Mouse (Mus musculus) forebrain, embryonic 16.5 days (tissue): ENCODE measurements around the gene Snrnp200. TPM values are rescaled to one million over a fixed set of nuclear protein-coding genes. Genes with fewer than 3 reads are reported as not detected.
A peak's percentile ranks its signal among the peaks of the same experiment; 100 is the strongest.
"Not testable (repeated sequence)": the region's sequence is repeated elsewhere in the genome, so short reads cannot be mapped to it uniquely, and the experiment has no call there.

Experiments used
- ATAC-seq: fragments of 200-750 bp; cut with Nextera tagmentation; 2 replicates; pipeline ENCODE4 v1.8.0; 2017; ENCODE audit warnings: mild to moderate bottlenecking, moderate library complexity
- H3K27ac ChIP-seq: fragments of 300-500 bp; sonication (generic); 2 replicates; pipeline ENCODE4 v1.5.1; 2014; ENCODE audit warnings: low read length, control low read depth
- H3K27me3 ChIP-seq: fragments of 300-500 bp; sonication (generic); replicated peaks from 2 replicates; pipeline ENCODE4 v1.6.1; 2014; ENCODE audit warnings: low read length; ENCODE audit not compliant: control insufficient read depth, insufficient read depth
- H3K36me3 ChIP-seq: fragments of 300-500 bp; sonication (generic); 2 replicates; pipeline ENCODE4 v1.6.1; 2014; ENCODE audit not compliant: control insufficient read depth, insufficient read depth
- H3K4me1 ChIP-seq: fragments of 300-500 bp; sonication (generic); replicated peaks from 2 replicates; pipeline ENCODE4 v1.6.1; 2014; ENCODE audit warnings: low read length; ENCODE audit not compliant: control insufficient read depth, insufficient read depth
- H3K4me2 ChIP-seq: fragments of 300-500 bp; sonication (generic); 2 replicates; pipeline ENCODE4 v1.6.1; 2014; ENCODE audit warnings: mild to moderate bottlenecking, low read length, control low read depth
- H3K4me3 ChIP-seq: fragments of 300-500 bp; sonication (generic); replicated peaks from 2 replicates; pipeline ENCODE4 v1.5.1; 2014; ENCODE audit warnings: mild to moderate bottlenecking, low read length, control low read depth
- H3K9ac ChIP-seq: fragments of 300-500 bp; sonication (generic); replicated peaks from 2 replicates; pipeline ENCODE4 v1.6.1; 2014; ENCODE audit warnings: low read depth, low read length, control low read depth
- H3K9me3 ChIP-seq: fragments of 300-500 bp; sonication (generic); 2 replicates; pipeline ENCODE4 v1.6.1; 2016; ENCODE audit warnings: low read length; ENCODE audit not compliant: control insufficient read depth
- WGBS: fragments of 180-500 bp; shearing (Covaris S2); extraction: QIAGEN DNeasy Blood & Tissue Kit; methylation state at CpG from one replicate; pipeline ENCODE4 v1.1.7; 2014; 5-methylcytosine and 5-hydroxymethylcytosine counted together
- polyA plus RNA-seq: library from polyadenylated mRNA; unstranded; fragments of >200 nt; fragmentation: Nextera tagmentation; extraction: Ambion mirVana; gene quantifications from 2 replicates; pipeline ENCODE4 v1.2.1, GENCODE M21; 2015

Gene Snrnp200
- 64.0 and 64.6 TPM in 2 replicates for polyA plus RNA-seq

DNA sequence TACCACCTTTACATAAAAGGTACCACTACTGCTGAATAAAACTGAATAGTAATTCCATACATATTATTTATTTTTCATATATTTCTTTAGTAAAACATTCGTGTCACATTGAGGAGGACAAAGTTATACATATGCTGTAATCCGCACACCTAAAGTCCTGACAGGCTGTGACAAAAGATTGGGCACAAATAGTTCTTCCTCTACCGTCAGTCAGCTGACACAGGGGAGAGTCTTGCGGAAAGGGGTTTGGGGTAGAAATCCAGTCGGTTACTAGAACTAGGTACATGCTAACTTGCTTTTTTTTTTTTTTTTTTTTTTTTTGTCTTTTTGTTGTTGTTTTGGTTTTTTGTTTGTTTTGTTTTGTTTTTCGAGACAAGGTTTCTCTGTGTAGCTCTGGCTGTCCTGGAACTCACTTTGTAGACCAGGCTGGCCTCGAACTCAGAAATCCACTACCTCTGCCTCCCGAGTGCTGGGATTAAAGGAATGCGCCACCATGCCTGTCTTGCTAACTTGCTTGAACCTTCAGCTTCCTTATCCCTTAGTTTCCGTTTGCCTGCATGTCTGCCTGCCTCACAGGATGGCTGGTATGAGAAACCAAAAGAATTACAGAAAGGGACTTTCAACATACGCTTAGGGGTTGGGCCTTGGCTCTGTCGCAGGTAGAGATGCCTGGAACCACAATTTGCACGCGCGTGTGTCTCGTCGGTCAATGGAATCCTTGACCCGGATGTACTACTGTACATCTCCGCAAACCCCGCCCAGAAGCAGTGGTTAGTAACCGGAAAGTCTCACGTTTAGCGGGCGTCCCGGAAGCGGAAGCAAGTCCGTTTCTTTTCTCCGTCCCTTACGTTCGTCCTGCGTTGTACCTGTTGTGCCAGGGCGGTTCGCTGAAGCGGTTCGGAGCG is at the start of gene Snrnp200, which contains the start of gene 1810024B03Rik:
TSS of gene Snrnp200 (plus strand) at position 840 of the 905 bp plus-strand sequence.
TSS of gene 1810024B03Rik (minus strand) at position 734 of the 905 bp plus-strand sequence.
- Histone ChIP-seq H3K9me3 (no peaks in the 10 kb centered on the region), H3K4me1 (peaks cover 11% of the 10 kb centered on the region), H3K36me3 (peaks cover 21% of the 10 kb centered on the region), H3K9ac (peak within 1 kb of the TSS; percentile 85), H3K4me2 (peak within 1 kb of the TSS; percentile 93), H3K27ac (peak within 1 kb of the TSS; percentile 69), H3K4me3 (peak within 1 kb of the TSS; percentile 99), H3K27me3 (no peaks in the 10 kb centered on the region)
- peak; percentile 99 for ATAC-seq
- WGBS: 11% methylated on average over 36 of the region's 36 CpGs

GRCm38 (mm10) chr2:127165675-127166074 is 42.5 kb upstream of the Snrnp200 start:
- H3K36me3 ChIP-seq: no peaks in the 10 kb centered on the region
- H3K27ac ChIP-seq: no peak overlapping the region
- no peaks in the 10 kb centered on the region for H3K4me1 ChIP-seq
- WGBS: 64% methylated on average over 4 of the region's 4 CpGs
- no peaks in the 10 kb centered on the region for H3K27me3 ChIP-seq
- no peaks in the 10 kb centered on the region for H3K9me3 ChIP-seq
- no peak overlapping the region for H3K4me2 ChIP-seq
- ATAC-seq: no peak
- no peak overlapping the region for H3K4me3 ChIP-seq
- no peak overlapping the region for H3K9ac ChIP-seq

DNA sequence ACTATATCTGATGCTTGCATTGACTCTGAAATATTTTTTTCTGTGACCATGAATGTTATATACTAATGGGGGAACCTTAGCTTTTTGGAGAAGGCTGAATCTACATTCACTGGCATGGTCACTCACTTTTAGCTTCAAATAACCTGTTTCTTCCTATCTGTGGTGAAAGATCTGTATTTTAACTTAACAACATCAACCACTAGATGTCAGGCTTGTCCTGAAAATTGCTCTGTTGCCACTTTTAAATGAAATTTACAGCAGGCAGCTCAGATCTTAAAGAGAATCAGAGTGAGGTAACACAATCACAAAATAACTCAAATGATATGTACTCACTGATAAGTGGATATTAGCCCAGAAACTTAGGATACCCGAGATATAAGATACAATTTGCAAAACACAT is 41.9 kb upstream of the Snrnp200 start:
- H3K36me3 ChIP-seq, H3K4me1 ChIP-seq, H3K27me3 ChIP-seq, H3K4me3 ChIP-seq, H3K4me2 ChIP-seq, H3K9me3 ChIP-seq, ATAC-seq, H3K27ac ChIP-seq, H3K9ac ChIP-seq: not testable (repeated sequence)
- WGBS: 7% methylated on average over 1 of the region's 1 CpGs

GRCm38 (mm10) chr2:127182598-127183381 is 25.4 kb upstream of the Snrnp200 start:
- H3K9me3 ChIP-seq: no peaks in the 10 kb centered on the region
- peak overlapping the region; percentile 83 for H3K9ac ChIP-seq
- H3K27ac ChIP-seq: peak overlapping the region; percentile 90
- WGBS: 2% methylated on average over 17 of the region's 17 CpGs
- peak overlapping the region; percentile 80 for H3K4me2 ChIP-seq
- H3K4me3 ChIP-seq: peak overlapping the region; percentile 60
- H3K36me3 ChIP-seq: no peaks in the 10 kb centered on the region
- peak; percentile 100 for ATAC-seq
- H3K27me3 ChIP-seq: no peaks in the 10 kb centered on the region
- peaks cover 7% of the 10 kb centered on the region for H3K4me1 ChIP-seq

DNA sequence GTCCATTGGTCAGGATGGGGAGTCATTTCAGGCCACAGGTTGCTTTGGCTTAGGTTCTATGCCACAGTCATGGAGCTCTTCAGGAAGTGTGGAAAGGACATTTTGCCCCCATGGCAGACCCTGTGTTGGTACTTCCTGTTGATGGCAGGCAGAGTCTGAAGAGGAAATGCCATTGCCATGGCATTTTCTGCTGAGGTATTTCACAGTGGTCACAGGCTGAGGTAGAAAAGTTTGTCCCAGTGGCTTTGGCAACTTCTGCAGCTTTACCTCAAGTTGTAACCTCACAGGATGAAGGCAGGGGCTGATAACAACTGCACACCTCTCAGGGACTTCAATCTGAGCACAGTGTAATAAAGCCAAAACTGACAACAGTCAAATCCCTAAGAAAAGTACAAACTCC is 18.6 kb upstream of the Snrnp200 start:
- Histone ChIP-seq H3K4me2 (no peak overlapping the region), H3K27me3 (no peaks in the 10 kb centered on the region), H3K9ac (no peak overlapping the region), H3K4me1 (no peaks in the 10 kb centered on the region), H3K27ac (no peak overlapping the region), H3K9me3 (no peaks in the 10 kb centered on the region), H3K4me3 (no peak overlapping the region), H3K36me3 (no peaks in the 10 kb centered on the region)
- no peak for ATAC-seq

DNA sequence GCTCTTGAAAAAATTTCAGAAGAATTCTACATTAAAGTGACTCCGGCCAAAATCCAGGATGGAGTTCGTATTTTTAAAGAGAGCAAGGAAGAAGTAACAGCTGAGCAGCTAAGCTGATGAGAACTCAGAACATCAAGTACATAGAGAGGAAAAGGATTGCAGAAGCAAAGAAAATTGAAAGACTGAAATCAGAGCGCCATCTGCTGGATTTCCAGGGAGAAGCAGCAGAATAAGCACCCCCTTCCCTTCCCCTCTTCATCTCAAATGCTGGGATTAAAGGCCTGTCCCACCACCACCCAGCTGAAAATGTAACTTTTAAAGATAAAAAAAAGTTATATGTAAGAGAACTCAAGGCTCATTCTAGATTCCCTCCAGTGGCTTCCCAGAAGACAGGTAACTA is 3.3 kb upstream of the Snrnp200 start:
- no peak overlapping the region for H3K4me3 ChIP-seq
- ATAC-seq: no peak

DNA sequence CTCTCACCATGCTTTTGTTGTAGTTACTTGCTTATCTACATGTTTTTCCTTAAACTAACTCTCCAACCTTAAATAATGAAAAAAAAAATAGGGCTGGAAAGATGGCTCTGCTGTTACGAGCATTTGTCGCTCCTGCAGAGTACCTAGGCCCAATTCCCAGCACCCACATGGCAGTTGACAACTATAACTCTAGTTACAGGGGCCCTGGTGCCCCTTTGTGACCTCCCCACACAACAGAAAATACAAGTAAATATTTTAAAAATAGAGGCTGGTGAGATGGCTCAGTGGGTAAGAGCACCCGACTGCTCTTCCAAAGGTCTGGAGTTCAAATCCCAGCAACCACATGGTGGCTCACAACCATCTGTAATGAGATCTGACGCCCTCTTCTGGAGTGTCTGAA is 2.2 kb upstream of the Snrnp200 start:
- not testable (repeated sequence) for H3K27ac ChIP-seq, H3K4me2 ChIP-seq, H3K9ac ChIP-seq, H3K27me3 ChIP-seq, ATAC-seq, H3K4me3 ChIP-seq, H3K36me3 ChIP-seq, H3K9me3 ChIP-seq
- whole genome bisulfite sequencing: 83% methylated on average over 4 of the region's 4 CpGs
- H3K4me1 ChIP-seq: peaks cover 11% of the 10 kb centered on the region

More for the DNA sequence above, 3.3 kb upstream of the Snrnp200 start:
- H3K9ac ChIP-seq: no peak overlapping the region
- no peak overlapping the region for H3K27ac ChIP-seq
- no peaks in the 10 kb centered on the region for H3K9me3 ChIP-seq
- WGBS: 35% methylated on average over 3 of the region's 3 CpGs
- H3K4me2 ChIP-seq: no peak overlapping the region
- no peaks in the 10 kb centered on the region for H3K27me3 ChIP-seq
- H3K4me1 ChIP-seq: peaks cover 11% of the 10 kb centered on the region
- no peaks in the 10 kb centered on the region; the same call in 1 of the 2 replicates for H3K36me3 ChIP-seq

DNA sequence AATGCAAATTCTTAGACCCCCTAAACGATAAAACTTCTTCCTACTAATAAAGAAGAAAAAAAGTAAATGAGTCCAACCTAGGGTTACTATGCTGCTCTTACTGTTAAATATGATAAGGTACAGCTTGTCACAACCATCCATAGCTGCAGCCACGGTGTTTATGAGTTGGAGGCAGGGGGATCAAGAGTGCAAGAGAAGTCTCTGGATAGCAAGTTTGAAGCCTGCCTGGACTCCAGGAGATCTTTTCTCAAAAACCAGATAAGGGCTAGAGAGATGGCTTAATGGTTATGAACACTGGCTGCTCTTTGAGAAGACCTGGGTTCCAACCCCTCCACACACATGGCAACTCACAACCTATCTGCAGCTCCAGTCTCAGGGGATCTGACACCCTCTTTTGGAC is 1.3 kb upstream of the Snrnp200 start:
- H3K4me2 ChIP-seq: no peak overlapping the region
- no peak overlapping the region for H3K27ac ChIP-seq
- H3K27me3 ChIP-seq: no peaks in the 10 kb centered on the region
- no peak overlapping the region for H3K4me3 ChIP-seq
- ATAC-seq: no peak
- H3K4me1 ChIP-seq: peaks cover 11% of the 10 kb centered on the region
- peaks cover 13% of the 10 kb centered on the region for H3K36me3 ChIP-seq
- H3K9me3 ChIP-seq: no peaks in the 10 kb centered on the region
- H3K9ac ChIP-seq: no peak overlapping the region
- WGBS: 100% methylated on average over 2 of the region's 2 CpGs

DNA sequence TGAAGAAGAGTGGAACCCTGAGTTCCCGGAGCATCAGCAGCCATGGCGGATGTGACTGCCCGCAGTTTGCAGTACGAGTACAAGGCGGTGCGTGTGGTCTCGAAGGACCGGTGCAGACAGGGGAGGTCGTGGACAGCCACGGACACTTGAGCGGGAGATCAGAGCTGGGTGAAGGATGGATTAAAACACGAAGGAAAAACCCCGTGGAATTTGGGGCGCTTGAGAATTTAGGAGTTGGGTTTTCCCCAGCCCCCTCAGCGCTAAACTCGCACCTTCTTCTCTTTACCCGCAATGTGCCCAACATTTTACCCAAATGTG is 225 bp downstream of the Snrnp200 start:
- WGBS: 0% methylated on average over 17 of the region's 17 CpGs
- Histone ChIP-seq H3K4me3 (peak overlapping the region; percentile 99), H3K27ac (peak overlapping the region; percentile 65), H3K4me1 (peaks cover 11% of the 10 kb centered on the region), H3K36me3 (peaks cover 24% of the 10 kb centered on the region), H3K9me3 (no peaks in the 10 kb centered on the region), H3K9ac (peak overlapping the region; percentile 85), H3K27me3 (no peaks in the 10 kb centered on the region), H3K4me2 (peak overlapping the region; percentile 93)
- no peak for ATAC-seq
